Mouse (Mus musculus) C2C12 (cell line): ENCODE results near the gene Nfib. TPM values are rescaled to one million over a fixed set of nuclear protein-coding genes. Genes with fewer than 3 reads are reported as not detected.

Experiments
- H3K27me3 ChIP-seq: one replicate; pipeline ENCODE4 v1.6.1; 2011; ENCODE audit not compliant: control insufficient read depth, insufficient read depth, insufficient read length
- H3K36me3 ChIP-seq: one replicate; pipeline ENCODE4 v1.6.1; 2011; ENCODE audit not compliant: control insufficient read depth, insufficient read depth
- H3K4me3 ChIP-seq: one replicate; pipeline ENCODE4 v1.5.1; 2011; ENCODE audit warnings: mild to moderate bottlenecking, control low read depth; ENCODE audit not compliant: poor library complexity, insufficient read depth, severe bottlenecking
- H3K79me2 ChIP-seq: one replicate; pipeline ENCODE4 v1.6.1; 2011; ENCODE audit not compliant: control insufficient read depth, insufficient read depth
- H3K79me3 ChIP-seq: one replicate; pipeline ENCODE4 v1.6.1; 2011; ENCODE audit warnings: low read depth, control low read depth
- H3ac ChIP-seq: one replicate; pipeline ENCODE3; 2011; ENCODE audit warnings: low read depth; ENCODE audit not compliant: control insufficient read depth, insufficient read length
- CEBPB ChIP-seq: IDR thresholded peaks from one replicate; pipeline ENCODE4 v1.6.1; 2011; ENCODE audit warnings: low read depth, mild to moderate bottlenecking, control low read depth, moderate library complexity
- CTCF ChIP-seq: IDR thresholded peaks from one replicate; pipeline ENCODE4 v1.5.1; 2011; ENCODE audit not compliant: control insufficient read depth, insufficient read depth, insufficient read length
- FOSL1 ChIP-seq: IDR thresholded peaks from one replicate; pipeline ENCODE4 v1.8.0; 2011; ENCODE audit warnings: mild to moderate bottlenecking, low read length; ENCODE audit not compliant: poor library complexity, insufficient read depth, severe bottlenecking
- MAX ChIP-seq: IDR thresholded peaks from one replicate; pipeline ENCODE4 v1.6.1; 2011; ENCODE audit warnings: mild to moderate bottlenecking, control low read depth
- MYOD1 ChIP-seq: IDR thresholded peaks from one replicate; pipeline ENCODE4 v1.6.1; 2011; ENCODE audit warnings: low read depth; ENCODE audit not compliant: control insufficient read depth, insufficient read length
- MYOG ChIP-seq: IDR thresholded peaks from one replicate; pipeline ENCODE4 v1.6.1; 2011; ENCODE audit not compliant: control insufficient read depth, insufficient read length; ENCODE audit errors: extremely low read depth
- USF1 ChIP-seq: IDR thresholded peaks from one replicate; pipeline ENCODE4 v1.6.1; 2011; ENCODE audit warnings: low read depth, mild to moderate bottlenecking, control low read depth, moderate library complexity
- polyA plus RNA-seq: library from polyadenylated mRNA; unstranded; fragments of >200 nt; fragmentation: generic; extraction: Trizol; gene quantifications from one replicate; pipeline ENCODE4 v1.2.1, GENCODE M21; 2012; ENCODE audit warnings: missing spikeins

The Nfib gene
- polyA plus RNA-seq, 1 experiment, result 5.1 TPM

DNA sequence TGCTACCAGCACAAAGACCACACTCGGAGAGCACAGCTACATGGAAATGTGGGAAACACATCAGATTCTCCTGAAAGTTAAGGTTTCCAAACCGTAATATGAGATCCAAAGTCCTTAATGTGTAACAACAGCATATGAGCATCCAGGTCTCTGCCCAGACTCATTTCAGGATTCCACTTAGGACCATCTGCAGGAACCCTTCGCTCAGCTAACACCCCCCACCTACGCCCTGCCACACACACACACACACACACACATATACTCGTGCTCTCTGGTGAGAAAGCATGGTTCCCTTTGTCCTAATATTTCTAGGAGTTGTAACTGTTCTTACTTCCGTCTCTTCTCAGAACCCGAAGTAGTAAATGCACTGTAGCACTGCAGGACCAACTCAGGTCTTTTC is 292.9 kb downstream of the Nfib start:
- Histone ChIP-seq H3K27me3 (no peaks in the 10 kb centered on the region), H3K79me2 (peaks cover 82% of the 10 kb centered on the region), H3K79me3 (peaks cover 33% of the 10 kb centered on the region), H3K4me3 (no peak overlapping the region), H3K36me3 (peaks cover 4% of the 10 kb centered on the region), H3ac (no peak overlapping the region)
- TF ChIP-seq USF1 (no peak), MYOG (no peak), FOSL1 (no peak)

DNA sequence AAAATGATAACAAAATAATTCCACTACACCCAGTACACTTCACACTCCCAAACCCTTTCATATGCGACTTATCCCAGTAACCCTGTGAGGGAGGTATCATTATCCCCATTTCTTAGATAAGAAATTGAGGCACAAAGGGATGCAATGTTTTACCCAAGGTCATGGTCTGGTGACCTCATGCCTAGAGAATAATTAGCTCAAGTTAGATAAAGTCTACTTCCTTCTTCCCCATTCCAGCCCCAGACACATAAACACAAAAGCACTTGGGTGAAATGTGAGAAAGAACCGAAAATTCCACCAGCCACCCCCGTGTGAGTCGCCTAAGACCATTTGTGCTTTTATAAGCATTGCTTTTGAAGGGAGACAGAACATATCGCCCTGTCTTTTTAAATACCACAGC is 293.6 kb downstream of the Nfib start:
- Histone ChIP-seq H3K4me3 (no peak overlapping the region), H3K79me3 (peaks cover 36% of the 10 kb centered on the region), H3K27me3 (no peaks in the 10 kb centered on the region), H3ac (no peak overlapping the region), H3K79me2 (peaks cover 83% of the 10 kb centered on the region), H3K36me3 (peaks cover 4% of the 10 kb centered on the region)
- TF ChIP-seq USF1 (no peak), CEBPB (no peak), MYOD1 (no peak), FOSL1 (no peak), MYOG (no peak), CTCF (no peak), MAX (no peak)

DNA sequence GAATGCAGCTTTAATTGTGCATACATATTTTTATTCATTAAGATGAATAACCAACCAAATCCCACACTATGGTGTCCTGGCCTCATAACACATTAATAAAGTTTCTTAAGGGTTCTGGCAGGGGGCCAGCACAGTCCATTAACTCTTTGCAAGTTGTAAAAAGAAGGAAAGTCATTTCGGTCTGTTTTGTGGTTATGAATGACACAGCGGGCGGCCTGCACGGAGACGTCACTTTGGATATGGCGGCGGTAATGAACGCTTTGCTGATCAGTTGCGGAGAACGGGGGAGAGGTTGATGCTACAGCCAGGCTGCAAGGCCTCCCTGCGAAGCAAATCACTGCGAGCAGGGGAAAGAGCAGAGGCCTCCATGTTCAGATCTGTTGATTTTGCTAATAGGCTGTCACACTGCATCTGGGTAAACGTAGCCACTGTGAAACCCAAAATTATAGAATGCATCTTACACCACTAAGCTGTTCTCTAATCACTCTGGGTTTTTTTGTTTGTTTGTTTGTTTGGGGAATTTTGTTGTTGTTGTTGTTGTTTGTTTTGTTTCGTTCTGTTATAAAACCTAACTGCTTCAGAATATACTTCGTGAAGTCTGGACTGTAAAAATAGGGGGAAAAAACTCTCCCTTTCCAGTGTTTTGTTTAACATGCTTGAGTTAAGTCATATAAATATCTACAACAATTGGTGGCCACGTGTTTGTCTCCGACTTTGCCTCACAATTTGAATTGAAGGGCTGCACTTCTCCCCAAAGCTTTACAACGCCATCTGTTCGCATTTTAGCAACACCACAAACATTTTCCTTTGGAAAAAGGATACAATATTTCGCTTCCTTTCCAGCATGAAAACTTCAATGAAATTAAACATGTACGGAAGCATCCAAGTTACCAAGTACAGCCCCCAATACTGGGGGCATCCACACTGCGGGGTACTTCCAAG is 296.8 kb downstream of the Nfib start:
- TF ChIP-seq CTCF (no peak), MYOG (no peak), USF1 (no peak), CEBPB (no peak), MAX (no peak), FOSL1 (no peak), MYOD1 (no peak)
- H3K4me3 ChIP-seq, result no peak overlapping the region

DNA sequence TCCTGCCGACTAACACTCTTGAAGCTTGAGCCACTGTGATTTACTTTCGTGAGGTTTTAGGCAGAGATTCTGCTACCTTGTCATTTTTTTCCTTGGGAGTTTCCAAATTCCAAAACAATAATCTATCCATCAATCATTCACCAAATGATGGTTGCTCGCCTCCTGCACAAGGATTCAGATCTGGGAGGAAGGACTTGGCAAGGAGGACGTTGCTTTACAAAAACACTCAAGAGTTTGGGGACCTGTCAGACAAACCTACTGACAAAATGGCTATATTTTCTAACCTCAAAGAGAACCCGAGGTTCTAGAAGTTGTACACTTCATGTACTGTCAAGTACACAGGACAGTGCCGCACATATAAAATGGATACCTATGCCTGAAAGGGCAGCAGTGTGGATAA is 299.0 kb downstream of the Nfib start:
- TF ChIP-seq MYOD1 (no peak), USF1 (no peak), CTCF (no peak), MAX (no peak), MYOG (no peak), FOSL1 (no peak), CEBPB (no peak)
- no peak overlapping the region for H3ac ChIP-seq

More for the DNA sequence above, 296.8 kb downstream of the Nfib start:
- Histone ChIP-seq H3K79me3 (peaks cover 40% of the 10 kb centered on the region), H3K27me3 (no peaks in the 10 kb centered on the region), H3K36me3 (no peaks in the 10 kb centered on the region), H3K79me2 (peaks cover 88% of the 10 kb centered on the region), H3ac (no peak overlapping the region)

DNA sequence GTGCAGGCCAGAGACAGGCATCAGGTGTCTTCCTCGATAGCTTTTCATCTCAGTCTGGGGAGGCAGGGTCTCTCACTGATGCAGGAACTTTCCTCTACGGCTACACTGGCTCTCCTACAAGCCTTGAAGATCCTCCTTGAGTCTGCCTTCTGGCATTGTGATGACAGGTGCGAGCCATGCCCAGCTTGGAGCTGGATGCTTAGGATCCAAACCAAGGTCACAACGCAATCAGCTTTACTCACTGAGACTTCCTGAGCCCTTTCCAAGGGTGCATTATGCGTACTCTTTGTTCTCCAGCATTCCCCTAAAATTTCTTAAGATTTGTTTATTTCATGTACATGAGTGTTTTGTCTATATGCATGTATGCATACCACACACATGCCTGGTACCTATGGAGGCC is 299.8 kb downstream of the Nfib start:
- Histone ChIP-seq H3K4me3 (no peak overlapping the region), H3K36me3 (no peaks in the 10 kb centered on the region), H3ac (no peak overlapping the region), H3K79me2 (peaks cover 86% of the 10 kb centered on the region), H3K27me3 (no peaks in the 10 kb centered on the region), H3K79me3 (peaks cover 28% of the 10 kb centered on the region)
- TF ChIP-seq USF1 (no peak), MYOD1 (no peak), CTCF (no peak)

More for the DNA sequence above, 299.0 kb downstream of the Nfib start:
- Histone ChIP-seq H3K27me3 (no peaks in the 10 kb centered on the region), H3K79me2 (peaks cover 87% of the 10 kb centered on the region), H3K36me3 (no peaks in the 10 kb centered on the region), H3K79me3 (peaks cover 34% of the 10 kb centered on the region), H3K4me3 (no peak overlapping the region)

DNA sequence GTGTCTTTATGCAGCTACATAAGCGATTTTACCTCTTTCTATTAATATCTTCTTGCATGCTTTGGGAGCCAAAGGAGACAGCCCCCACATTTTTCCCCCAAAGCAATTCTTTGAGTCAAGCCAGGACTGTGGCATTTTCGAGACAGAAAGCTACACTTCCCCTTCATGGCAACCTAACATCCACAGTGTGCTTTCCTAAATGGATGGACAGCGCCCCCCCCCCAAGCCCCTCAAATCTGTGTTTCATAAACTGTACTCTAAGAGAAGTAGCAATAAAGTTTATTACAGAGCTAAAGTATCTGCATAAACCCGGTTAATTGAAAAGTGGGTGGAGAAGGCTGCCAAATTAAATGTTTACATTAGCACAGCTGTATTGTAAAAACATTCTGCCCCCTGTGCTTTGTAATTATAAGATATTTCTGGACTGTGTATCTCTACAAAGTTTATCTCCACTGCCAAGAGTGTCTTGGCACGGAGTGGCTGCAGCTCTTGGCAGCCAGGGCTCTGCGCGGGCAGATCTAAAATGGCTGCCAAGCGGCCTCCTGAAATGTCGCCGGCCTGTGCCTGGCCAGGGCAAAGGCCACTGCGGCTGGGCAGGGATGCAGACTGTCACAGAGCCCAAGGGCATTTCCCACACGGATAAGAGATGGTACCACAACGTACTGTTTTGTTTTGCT is 301.4 kb downstream of the Nfib start:
- H3K36me3 ChIP-seq, result no peaks in the 10 kb centered on the region
- H3K27me3 ChIP-seq, result no peaks in the 10 kb centered on the region
- TF ChIP-seq FOSL1 (no peak), MYOG (no peak)
- H3K4me3 ChIP-seq, result no peak overlapping the region
- H3K79me2 ChIP-seq, result peaks cover 78% of the 10 kb centered on the region
- peaks cover 29% of the 10 kb centered on the region for H3K79me3 ChIP-seq
- no peak overlapping the region for H3ac ChIP-seq
